Mouse (Mus musculus) bone marrow, adult 2 months (tissue): ENCODE measurements at regions not wholly inside any gene's neighbourhood (a gene's known extent, or its start where the extent isn't known, plus 50 kb on each side); places are given as distances from the start of the nearest gene placed in this dataset.
"Not testable (repeated sequence)": the region's sequence is repeated elsewhere in the genome, so short reads cannot be mapped to it uniquely, and the experiment has no call there.

ENCODE experiments used
- CTCF ChIP-seq: fragments of 200-500 bp; IDR thresholded peaks from 2 replicates; pipeline ENCODE4 v1.5.1; 2011; ENCODE audit warnings: low read length, control low read depth; ENCODE audit not compliant: control insufficient read depth, insufficient read depth
- POLR2A ChIP-seq: fragments of 200-500 bp; IDR thresholded peaks from 2 replicates; pipeline ENCODE4 v1.6.1; 2011; ENCODE audit warnings: low read depth, mild to moderate bottlenecking, control low read depth, low read length, borderline replicate concordance; ENCODE audit not compliant: control insufficient read depth

- TF ChIP-seq CTCF, POLR2A: not testable (repeated sequence)
Measured at GRCm38 (mm10) chr5:109864517-109864916, 58.7 kb upstream of the Gm15446 start.
